Mouse (Mus musculus) forebrain, embryonic 14.5 days (tissue): ENCODE data around the gene Gpd2. TPM values are rescaled to one million over a fixed set of nuclear protein-coding genes. Genes with fewer than 3 reads are reported as not detected.

Source experiments
- ATAC-seq: fragments of 200-750 bp; cut with Nextera tagmentation; 2 replicates; pipeline ENCODE4 v1.8.0; 2017; ENCODE audit warnings: mild to moderate bottlenecking, moderate library complexity
- DNase-seq: peaks from one replicate; pipeline ENCODE4 v3.0.0-alpha.2; 2015; ENCODE audit warnings: low spot score
- H3K27ac ChIP-seq: fragments of 300-500 bp; sonication (generic); 2 replicates; pipeline ENCODE4 v1.5.1; 2014; ENCODE audit warnings: low read depth, mild to moderate bottlenecking, control low read depth, low read length, moderate library complexity
- H3K27me3 ChIP-seq: fragments of 300-500 bp; sonication (generic); replicated peaks from 2 replicates; pipeline ENCODE4 v1.6.1; 2014; ENCODE audit warnings: low read length, control low read depth, mixed read lengths; ENCODE audit not compliant: control insufficient read depth, insufficient read depth
- H3K36me3 ChIP-seq: fragments of 300-500 bp; sonication (generic); 2 replicates; pipeline ENCODE4 v1.6.1; 2014; ENCODE audit warnings: low read length, control low read depth; ENCODE audit not compliant: control insufficient read depth, insufficient read depth
- H3K4me1 ChIP-seq: fragments of 300-500 bp; sonication (generic); 2 replicates; pipeline ENCODE4 v1.6.1; 2014; ENCODE audit warnings: antibody characterized with exemption, low read length, control low read depth; ENCODE audit not compliant: control insufficient read depth, insufficient read depth
- H3K4me2 ChIP-seq: fragments of 300-500 bp; sonication (generic); 2 replicates; pipeline ENCODE4 v1.6.1; 2014; ENCODE audit warnings: mild to moderate bottlenecking, control low read depth, low read length
- H3K4me3 ChIP-seq: fragments of 300-500 bp; sonication (generic); 2 replicates; pipeline ENCODE4 v1.5.1; 2014; ENCODE audit warnings: low read depth, low read length, control low read depth
- H3K9ac ChIP-seq: fragments of 300-500 bp; sonication (generic); 2 replicates; pipeline ENCODE4 v1.6.1; 2014; ENCODE audit warnings: mild to moderate bottlenecking, low read length, control low read depth, moderate library complexity
- H3K9me3 ChIP-seq: fragments of 300-500 bp; sonication (generic); replicated peaks from 2 replicates; pipeline ENCODE4 v1.6.1; 2016; ENCODE audit warnings: low read length, control low read depth, mixed read lengths; ENCODE audit not compliant: control insufficient read depth
- WGBS: fragments of 180-500 bp; shearing (Covaris S2); extraction: QIAGEN DNeasy Blood & Tissue Kit; methylation state at CpG from one replicate; pipeline ENCODE4 v1.1.7; 2014; 5-methylcytosine and 5-hydroxymethylcytosine counted together
- polyA plus RNA-seq: library from polyadenylated mRNA; unstranded; fragments of >200 nt; fragmentation: Nextera tagmentation; extraction: Ambion mirVana; gene quantifications from 2 replicates; pipeline ENCODE4 v1.2.1, GENCODE M21; 2014

Gene Gpd2
- polyA plus RNA-seq, 1 experiment from 2014 or later, result 17.8 TPM

GRCm38 (mm10) chr2:57304212-57304611, 66.8 kb downstream of the Gpd2 start:
- DNase-seq (no peak), ATAC-seq (no peak)
- Histone ChIP-seq H3K4me3 (no peak overlapping the region), H3K4me1 (peaks cover 6% of the 10 kb centered on the region; the same call in 1 of the 2 replicates), H3K27ac (no peak overlapping the region), H3K4me2 (no peak overlapping the region), H3K36me3 (no peaks in the 10 kb centered on the region), H3K9me3 (no peaks in the 10 kb centered on the region), H3K9ac (no peak overlapping the region; the same call in 1 of the 2 replicates), H3K27me3 (no peaks in the 10 kb centered on the region)
- 59% methylated on average over 4 of the region's 4 CpGs for WGBS

GRCm38 (mm10) chr2:57312268-57312797, 74.9 kb downstream of the Gpd2 start:
- no peaks in the 10 kb centered on the region for H3K36me3 ChIP-seq
- ATAC-seq (no peak), DNase-seq (no peak)
- H3K4me2 ChIP-seq, result no peak overlapping the region
- no peaks in the 10 kb centered on the region for H3K9me3 ChIP-seq
- 59% methylated on average over 7 of the region's 7 CpGs for WGBS
- no peak overlapping the region for H3K9ac ChIP-seq
- H3K27me3 ChIP-seq, result no peaks in the 10 kb centered on the region
- H3K27ac ChIP-seq, result no peak overlapping the region
- no peaks in the 10 kb centered on the region for H3K4me1 ChIP-seq
- no peak overlapping the region for H3K4me3 ChIP-seq

- no peaks in the 10 kb centered on the region for H3K27me3 ChIP-seq
- ATAC-seq (no peak), DNase-seq (peak; percentile 28)
- H3K4me3 ChIP-seq, result no peak overlapping the region
- H3K9ac ChIP-seq, result no peak overlapping the region
- no peak overlapping the region for H3K27ac ChIP-seq
- no peaks in the 10 kb centered on the region for H3K4me1 ChIP-seq
- no peak overlapping the region for H3K4me2 ChIP-seq
- 65% methylated on average over 2 of the region's 2 CpGs for WGBS
- H3K9me3 ChIP-seq, result no peaks in the 10 kb centered on the region
- no peaks in the 10 kb centered on the region for H3K36me3 ChIP-seq
These were observed 78.6 kb downstream of the Gpd2 start for GRCm38 (mm10) chr2:57316055-57316454.

GRCm38 (mm10) chr2:57318336-57318735, 80.9 kb downstream of the Gpd2 start:
- H3K4me3 ChIP-seq, result no peak overlapping the region
- H3K4me2 ChIP-seq, result no peak overlapping the region
- no peak overlapping the region for H3K27ac ChIP-seq
- H3K36me3 ChIP-seq, result no peaks in the 10 kb centered on the region
- WGBS, result 30% methylated on average over 3 of the region's 3 CpGs
- H3K27me3 ChIP-seq, result no peaks in the 10 kb centered on the region
- no peaks in the 10 kb centered on the region for H3K4me1 ChIP-seq
- DNase-seq (no peak), ATAC-seq (no peak)
- no peak overlapping the region for H3K9ac ChIP-seq
- H3K9me3 ChIP-seq, result no peaks in the 10 kb centered on the region

- no peak overlapping the region for H3K4me2 ChIP-seq
- H3K36me3 ChIP-seq, result no peaks in the 10 kb centered on the region
- no peak for ATAC-seq
- no peaks in the 10 kb centered on the region for H3K4me1 ChIP-seq
- H3K27ac ChIP-seq, result no peak overlapping the region
- no peak overlapping the region for H3K4me3 ChIP-seq
- no peaks in the 10 kb centered on the region for H3K27me3 ChIP-seq
- no peak for DNase-seq
- 93% methylated on average over 8 of the region's 8 CpGs for WGBS
- no peak overlapping the region for H3K9ac ChIP-seq
- H3K9me3 ChIP-seq, result no peaks in the 10 kb centered on the region
These were observed 88.7 kb downstream of the Gpd2 start for GRCm38 (mm10) chr2:57326091-57326490.

GRCm38 (mm10) chr2:57329327-57329726, 91.9 kb downstream of the Gpd2 start:
- no peak overlapping the region for H3K4me2 ChIP-seq
- no peak overlapping the region for H3K9ac ChIP-seq
- ATAC-seq, result no peak
- H3K4me3 ChIP-seq, result no peak overlapping the region
- H3K36me3 ChIP-seq, result no peaks in the 10 kb centered on the region
- H3K9me3 ChIP-seq, result no peaks in the 10 kb centered on the region
- no peak overlapping the region for H3K27ac ChIP-seq
- H3K27me3 ChIP-seq, result no peaks in the 10 kb centered on the region
- WGBS, result 78% methylated on average over 7 of the region's 7 CpGs
- DNase-seq, result no peak
- no peaks in the 10 kb centered on the region for H3K4me1 ChIP-seq

GRCm38 (mm10) chr2:57330812-57331211, 93.4 kb downstream of the Gpd2 start:
- no peak for ATAC-seq
- Histone ChIP-seq H3K36me3 (no peaks in the 10 kb centered on the region), H3K27ac (no peak overlapping the region), H3K9me3 (no peaks in the 10 kb centered on the region), H3K4me2 (no peak overlapping the region), H3K27me3 (no peaks in the 10 kb centered on the region), H3K4me1 (no peaks in the 10 kb centered on the region), H3K9ac (no peak overlapping the region), H3K4me3 (no peak overlapping the region)
- 79% methylated on average over 3 of the region's 3 CpGs for WGBS
- DNase-seq, result no peak

GRCm38 (mm10) chr2:57331266-57331665, 93.8 kb downstream of the Gpd2 start:
- ATAC-seq (no peak), DNase-seq (no peak)
- Histone ChIP-seq H3K4me1 (no peaks in the 10 kb centered on the region), H3K27me3 (no peaks in the 10 kb centered on the region), H3K9me3 (no peaks in the 10 kb centered on the region), H3K27ac (no peak overlapping the region), H3K4me3 (no peak overlapping the region), H3K9ac (no peak overlapping the region), H3K4me2 (no peak overlapping the region), H3K36me3 (no peaks in the 10 kb centered on the region)
- WGBS, result 81% methylated on average over 8 of the region's 8 CpGs

- ATAC-seq (no peak), DNase-seq (no peak)
- H3K4me2 ChIP-seq, result no peak overlapping the region
- H3K36me3 ChIP-seq, result no peaks in the 10 kb centered on the region
- no peak overlapping the region for H3K27ac ChIP-seq
- no peaks in the 10 kb centered on the region for H3K4me1 ChIP-seq
- no peak overlapping the region for H3K9ac ChIP-seq
- WGBS, result 27% methylated on average over 6 of the region's 6 CpGs
- no peak overlapping the region for H3K4me3 ChIP-seq
- no peaks in the 10 kb centered on the region for H3K27me3 ChIP-seq
- H3K9me3 ChIP-seq, result no peaks in the 10 kb centered on the region
These were observed 96.0 kb downstream of the Gpd2 start for GRCm38 (mm10) chr2:57333481-57333880.
